Mouse (Mus musculus): ENCODE results near the gene Olfr1442. TPM values are rescaled to one million over a fixed set of nuclear protein-coding genes. Genes with fewer than 3 reads are reported as not detected.
A peak's percentile ranks its signal among the peaks of the same experiment; 100 is the strongest.
"Not testable (repeated sequence)": the region's sequence is repeated elsewhere in the genome, so short reads cannot be mapped to it uniquely, and the experiment has no call there.

Olfr1442 gene
- polyA plus RNA-seq, 1 experiment from 2014 or later, result not detected

GRCm38 (mm10) chr19:12666156-12666555 is 4.1 kb upstream of the Olfr1442 start:
- WGBS, result 64% methylated on average over 1 of the region's 1 CpGs
- no peaks in the 10 kb centered on the region for H3K9me3 ChIP-seq (ENCODE audit: control insufficient read depth)
- no peaks in the 10 kb centered on the region for H3K27me3 ChIP-seq (replicated peaks; ENCODE audit: control insufficient read depth, insufficient read depth, low read length)
- no peak overlapping the region for H3K27ac ChIP-seq (ENCODE audit: low read depth, low read length)
- H3K36me3 ChIP-seq (ENCODE audit: control insufficient read depth, insufficient read depth), result no peaks in the 10 kb centered on the region
- no peak for ATAC-seq
- no peak overlapping the region for H3K9ac ChIP-seq (ENCODE audit: low read depth, low read length)
- no peak overlapping the region for H3K4me2 ChIP-seq (replicated peaks; ENCODE audit: low read depth)
- no peaks in the 10 kb centered on the region for H3K4me1 ChIP-seq (replicated peaks; ENCODE audit: control insufficient read depth, insufficient read depth, low read length)
- no peak overlapping the region for H3K4me3 ChIP-seq (ENCODE audit: low read depth, low read length)
- TF ChIP-seq CTCF (IDR thresholded peaks at IDR 0.05; ENCODE audit: low read depth), result no peak

GRCm38 (mm10) chr19:12668601-12669000 is 1.6 kb upstream of the Olfr1442 start:
- not testable (repeated sequence) for H3K4me1 ChIP-seq (replicated peaks; ENCODE audit: control insufficient read depth, insufficient read depth, low read length); H3K9ac ChIP-seq (ENCODE audit: low read depth, low read length); H3K27ac ChIP-seq (ENCODE audit: low read depth, low read length); H3K36me3 ChIP-seq (ENCODE audit: control insufficient read depth, insufficient read depth); H3K4me2 ChIP-seq (replicated peaks; ENCODE audit: low read depth); ATAC-seq; H3K9me3 ChIP-seq (ENCODE audit: control insufficient read depth); H3K27me3 ChIP-seq (replicated peaks; ENCODE audit: control insufficient read depth, insufficient read depth, low read length); H3K4me3 ChIP-seq (ENCODE audit: low read depth, low read length)
- WGBS, result 82% methylated on average over 3 of the region's 3 CpGs

GRCm38 (mm10) chr19:12671051-12671450 is 812 bp downstream of the Olfr1442 start:
- no peak overlapping the region for H3K27ac ChIP-seq (ENCODE audit: low read depth, low read length)
- H3K4me3 ChIP-seq (ENCODE audit: low read depth, low read length), result no peak overlapping the region

GRCm38 (mm10) chr19:12677812-12678211 is 7.6 kb downstream of the Olfr1442 start, which contains the start of gene Olfr1443:
Olfr1443 (plus strand) TSS chr19:12678112.
- Histone ChIP-seq H3K4me3 (ENCODE audit: low read depth, low read length) (no peak within 1 kb of the TSS), H3K9me3 (ENCODE audit: control insufficient read depth) (no peaks in the 10 kb centered on the region), H3K4me2 (replicated peaks; ENCODE audit: low read depth) (no peak within 1 kb of the TSS), H3K27ac (ENCODE audit: low read depth, low read length) (no peak within 1 kb of the TSS), H3K4me1 (replicated peaks; ENCODE audit: control insufficient read depth, insufficient read depth, low read length) (no peaks in the 10 kb centered on the region), H3K27me3 (replicated peaks; ENCODE audit: control insufficient read depth, insufficient read depth, low read length) (no peaks in the 10 kb centered on the region), H3K36me3 (ENCODE audit: control insufficient read depth, insufficient read depth) (no peaks in the 10 kb centered on the region), H3K9ac (ENCODE audit: low read depth, low read length) (no peak within 1 kb of the TSS)
- WGBS, result 74% methylated on average over 3 of the region's 3 CpGs
- TF ChIP-seq CTCF (IDR thresholded peaks at IDR 0.05; ENCODE audit: low read depth), result no peak
- no peak for ATAC-seq

More at GRCm38 (mm10) chr19:12671051-12671450, 812 bp downstream of the Olfr1442 start:
- no peaks in the 10 kb centered on the region for H3K4me1 ChIP-seq (replicated peaks; ENCODE audit: control insufficient read depth, insufficient read depth, low read length)
- no peaks in the 10 kb centered on the region for H3K36me3 ChIP-seq (ENCODE audit: control insufficient read depth, insufficient read depth)
- no peak for TF ChIP-seq CTCF (IDR thresholded peaks at IDR 0.05; ENCODE audit: low read depth)
- H3K9me3 ChIP-seq (ENCODE audit: control insufficient read depth), result no peaks in the 10 kb centered on the region
- no peak overlapping the region for H3K4me2 ChIP-seq (replicated peaks; ENCODE audit: low read depth)
- 88% methylated on average over 4 of the region's 4 CpGs for WGBS
- no peak for ATAC-seq
- H3K9ac ChIP-seq (ENCODE audit: low read depth, low read length), result no peak overlapping the region
- no peaks in the 10 kb centered on the region for H3K27me3 ChIP-seq (replicated peaks; ENCODE audit: control insufficient read depth, insufficient read depth, low read length)

- Histone ChIP-seq H3K9me3 (ENCODE audit: control insufficient read depth) (no peaks in the 10 kb centered on the region), H3K4me1 (replicated peaks; ENCODE audit: control insufficient read depth, insufficient read depth, low read length) (no peaks in the 10 kb centered on the region), H3K36me3 (ENCODE audit: control insufficient read depth, insufficient read depth) (no peaks in the 10 kb centered on the region), H3K4me3 (ENCODE audit: low read depth, low read length) (no peak overlapping the region), H3K27ac (ENCODE audit: low read depth, low read length) (no peak overlapping the region), H3K4me2 (replicated peaks; ENCODE audit: low read depth) (no peak overlapping the region), H3K9ac (ENCODE audit: low read depth, low read length) (no peak overlapping the region), H3K27me3 (replicated peaks; ENCODE audit: control insufficient read depth, insufficient read depth, low read length) (no peaks in the 10 kb centered on the region)
- ATAC-seq, result peak; percentile 75
- TF ChIP-seq CTCF (IDR thresholded peaks at IDR 0.05; ENCODE audit: low read depth), result no peak
Measured at GRCm38 (mm10) chr19:12684638-12685037, 14.4 kb downstream of the Olfr1442 start.

- no peak for ATAC-seq
- Histone ChIP-seq H3K9ac (ENCODE audit: low read depth, low read length) (no peak overlapping the region), H3K36me3 (ENCODE audit: control insufficient read depth, insufficient read depth) (no peaks in the 10 kb centered on the region), H3K4me3 (ENCODE audit: low read depth, low read length) (no peak overlapping the region), H3K4me1 (replicated peaks; ENCODE audit: control insufficient read depth, insufficient read depth, low read length) (no peaks in the 10 kb centered on the region), H3K27me3 (replicated peaks; ENCODE audit: control insufficient read depth, insufficient read depth, low read length) (no peaks in the 10 kb centered on the region), H3K27ac (ENCODE audit: low read depth, low read length) (no peak overlapping the region), H3K4me2 (replicated peaks; ENCODE audit: low read depth) (no peak overlapping the region), H3K9me3 (ENCODE audit: control insufficient read depth) (no peaks in the 10 kb centered on the region)
- TF ChIP-seq CTCF (IDR thresholded peaks at IDR 0.05; ENCODE audit: low read depth), result no peak
Measured at GRCm38 (mm10) chr19:12685231-12685630, 15.0 kb downstream of the Olfr1442 start.

GRCm38 (mm10) chr19:12695590-12695989 is 25.4 kb downstream of the Olfr1442 start, which contains the start of gene Keg1:
Keg1 (plus strand) TSS chr19:12695786.
- H3K36me3 ChIP-seq (ENCODE audit: control insufficient read depth, insufficient read depth), result no peaks in the 10 kb centered on the region
- no peak for ATAC-seq
- H3K27me3 ChIP-seq (replicated peaks; ENCODE audit: control insufficient read depth, insufficient read depth, low read length), result no peaks in the 10 kb centered on the region
- H3K9ac ChIP-seq (ENCODE audit: low read depth, low read length), result no peak within 1 kb of the TSS
- no peak within 1 kb of the TSS for H3K27ac ChIP-seq (ENCODE audit: low read depth, low read length)
- H3K4me3 ChIP-seq (ENCODE audit: low read depth, low read length), result no peak within 1 kb of the TSS
- no peaks in the 10 kb centered on the region for H3K4me1 ChIP-seq (replicated peaks; ENCODE audit: control insufficient read depth, insufficient read depth, low read length)
- no peaks in the 10 kb centered on the region for H3K9me3 ChIP-seq (ENCODE audit: control insufficient read depth)
- H3K4me2 ChIP-seq (replicated peaks; ENCODE audit: low read depth), result no peak within 1 kb of the TSS
- no peak for TF ChIP-seq CTCF (IDR thresholded peaks at IDR 0.05; ENCODE audit: low read depth)
- 36% methylated on average over 3 of the region's 3 CpGs for WGBS
